Mouse (Mus musculus): ENCODE results near the gene Dgkz.

The Dgkz gene

DNA sequence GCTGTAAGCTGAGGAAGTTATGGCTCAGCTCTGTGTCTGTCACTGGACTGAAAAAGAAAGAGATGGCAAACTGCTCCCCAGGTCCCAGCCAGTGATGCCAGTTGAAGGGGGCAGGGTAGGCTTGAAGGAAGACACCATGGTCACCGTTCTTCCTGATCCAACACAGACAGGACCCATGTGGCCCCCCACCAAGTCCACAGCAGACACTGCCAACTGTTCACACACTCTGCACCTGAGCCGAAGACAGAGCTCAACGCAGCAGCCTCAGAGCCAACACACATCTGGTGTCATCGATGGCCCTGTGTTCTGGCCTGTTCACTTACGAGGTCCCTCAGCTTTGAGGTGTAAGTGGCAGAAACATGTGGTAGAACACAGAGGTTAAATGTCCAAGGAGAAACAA is 15.2 kb downstream of the Dgkz start:
- 56% methylated on average over 5 of the region's 5 CpGs for WGBS

DNA sequence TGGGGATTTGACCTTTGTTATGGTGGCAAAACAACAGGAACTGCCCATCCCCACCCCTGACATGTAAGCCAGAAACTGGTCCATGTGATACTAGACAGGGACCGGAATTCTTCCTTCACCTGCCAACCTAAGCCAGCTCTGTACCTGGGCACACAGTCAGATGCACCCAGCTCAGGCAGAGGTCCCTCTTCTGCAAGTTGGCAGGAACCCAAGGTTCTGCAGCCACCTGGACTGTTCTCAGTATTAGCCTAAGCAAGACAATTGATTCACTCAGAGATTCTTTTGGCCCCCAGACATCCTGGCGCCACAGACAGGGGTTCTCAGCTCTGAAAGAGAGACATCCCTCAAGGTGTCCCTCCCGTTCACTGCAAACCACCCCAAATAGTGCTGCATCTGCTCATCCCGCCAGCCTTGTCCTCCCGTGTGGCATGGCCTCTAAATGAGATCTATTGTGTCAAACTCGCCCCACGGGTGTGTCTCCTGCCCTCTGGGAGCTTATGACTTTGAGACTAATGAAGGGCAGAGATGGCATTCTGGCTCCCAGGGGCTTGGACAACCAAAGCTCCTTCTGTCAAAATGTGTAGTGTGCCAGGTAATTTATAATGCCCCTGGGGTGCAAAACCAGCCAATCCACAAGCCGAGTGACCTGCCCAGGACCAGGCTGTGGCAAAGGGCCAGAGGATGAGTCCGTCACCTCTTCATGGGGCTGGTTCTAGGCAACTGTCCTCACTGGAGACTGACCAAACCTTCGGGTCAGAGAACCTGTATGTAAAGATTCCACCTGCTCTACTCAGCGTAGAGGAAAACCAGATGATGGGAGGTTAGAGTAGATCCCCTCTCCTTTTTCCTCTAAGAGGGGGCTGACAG is 15.9 kb downstream of the Dgkz start:
- WGBS = 42% methylated on average over 11 of the region's 11 CpGs

GRCm38 (mm10) chr2:91958701-91959457 is 16.8 kb downstream of the Dgkz start:
- 45% methylated on average over 10 of the region's 10 CpGs for WGBS

- 64% methylated on average over 8 of the region's 8 CpGs for WGBS
These were observed 17.6 kb downstream of the Dgkz start for GRCm38 (mm10) chr2:91958049-91958448.

DNA sequence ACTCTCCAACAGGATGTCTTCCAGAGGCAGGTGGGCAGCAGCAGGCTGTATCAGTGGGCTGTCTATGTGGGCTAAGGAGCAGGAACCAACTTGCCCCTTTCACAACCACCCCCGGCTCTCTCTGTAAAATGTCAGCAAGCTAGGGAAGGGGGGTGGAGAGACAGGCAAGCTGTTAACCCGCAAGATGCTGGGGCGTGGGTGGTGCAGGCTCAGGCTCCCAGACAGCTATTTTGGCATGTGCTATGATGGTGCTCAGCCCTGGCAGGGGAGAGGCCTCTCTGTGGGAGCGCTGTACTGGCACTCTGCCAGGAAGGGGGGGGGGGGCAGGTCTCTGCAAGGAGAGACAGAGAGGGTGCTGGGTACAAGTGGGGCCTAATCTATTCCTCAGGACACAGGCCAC is 18.6 kb downstream of the Dgkz start:
- WGBS = 3% methylated on average over 4 of the region's 4 CpGs

- WGBS = 63% methylated on average over 6 of the region's 6 CpGs
These were observed 19.8 kb downstream of the Dgkz start for GRCm38 (mm10) chr2:91955875-91956274.

GRCm38 (mm10) chr2:91955121-91955591 is 20.5 kb downstream of the Dgkz start:
- 57% methylated on average over 4 of the region's 4 CpGs for WGBS

DNA sequence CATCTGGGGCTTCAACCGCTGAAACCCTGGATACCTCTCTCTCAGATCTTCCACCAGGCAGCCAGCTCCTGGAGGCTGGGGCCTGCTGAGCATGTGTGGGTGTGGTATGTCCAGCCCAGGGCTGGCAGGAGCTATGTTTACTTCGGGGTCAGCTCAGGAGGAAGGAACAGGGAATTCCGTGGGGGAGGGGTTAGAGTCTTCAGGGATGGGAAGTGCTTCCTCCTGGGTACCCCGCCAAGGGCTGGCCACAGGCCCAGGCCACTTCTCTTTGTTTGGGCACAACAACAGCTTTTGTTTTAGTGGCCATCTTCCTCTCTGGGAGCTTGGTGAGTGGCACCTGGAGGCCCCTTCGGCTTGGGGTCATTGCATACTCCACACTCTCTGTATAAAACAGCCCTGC is 21.8 kb downstream of the Dgkz start:
- WGBS = 16% methylated on average over 5 of the region's 5 CpGs

GRCm38 (mm10) chr2:91950275-91951085 is 25.2 kb downstream of the Dgkz start:
- 15% methylated on average over 15 of the region's 15 CpGs for WGBS

DNA sequence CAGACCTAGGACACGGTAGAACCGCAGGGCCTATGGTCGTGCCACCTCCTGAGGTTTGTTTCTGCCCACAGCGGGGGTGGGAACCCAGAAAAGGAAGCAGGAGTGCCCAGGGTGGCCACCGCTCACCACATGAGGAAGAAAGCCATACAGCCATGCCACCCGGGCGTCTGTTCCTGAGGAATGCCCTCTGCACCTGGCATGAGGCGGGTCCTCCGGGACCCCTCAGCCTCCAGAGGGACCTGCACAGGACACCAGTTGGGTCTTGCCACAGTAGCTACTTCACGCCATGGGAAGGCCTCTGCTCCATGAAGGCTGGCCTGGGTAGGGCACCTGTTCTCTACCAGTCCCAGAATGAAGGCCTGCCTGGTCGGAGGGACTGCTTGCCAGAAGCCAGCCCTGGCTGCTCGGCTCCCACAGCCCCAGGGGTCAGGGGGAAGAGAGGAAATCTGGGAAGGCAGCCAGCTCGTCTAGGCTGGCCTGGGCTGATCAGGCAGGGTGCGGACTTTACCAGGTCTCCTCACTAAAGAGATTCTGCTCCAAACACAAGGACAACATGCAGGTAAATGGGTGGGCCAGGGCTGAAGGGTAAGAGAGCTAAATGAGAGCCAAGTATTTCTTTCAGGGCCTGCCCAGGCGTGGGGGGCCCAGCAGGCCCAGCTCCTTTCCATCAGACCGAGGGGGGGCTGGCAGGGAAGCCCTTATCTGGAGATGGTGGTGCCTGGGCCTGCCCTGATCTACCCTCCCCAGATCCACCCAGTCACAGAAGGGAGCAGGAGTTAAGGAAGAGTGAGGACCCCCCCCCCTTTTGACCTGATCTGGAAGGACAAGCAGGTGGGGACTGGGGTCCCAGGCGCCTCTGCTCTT is 26.0 kb downstream of the Dgkz start:
- 43% methylated on average over 17 of the region's 17 CpGs for WGBS

DNA sequence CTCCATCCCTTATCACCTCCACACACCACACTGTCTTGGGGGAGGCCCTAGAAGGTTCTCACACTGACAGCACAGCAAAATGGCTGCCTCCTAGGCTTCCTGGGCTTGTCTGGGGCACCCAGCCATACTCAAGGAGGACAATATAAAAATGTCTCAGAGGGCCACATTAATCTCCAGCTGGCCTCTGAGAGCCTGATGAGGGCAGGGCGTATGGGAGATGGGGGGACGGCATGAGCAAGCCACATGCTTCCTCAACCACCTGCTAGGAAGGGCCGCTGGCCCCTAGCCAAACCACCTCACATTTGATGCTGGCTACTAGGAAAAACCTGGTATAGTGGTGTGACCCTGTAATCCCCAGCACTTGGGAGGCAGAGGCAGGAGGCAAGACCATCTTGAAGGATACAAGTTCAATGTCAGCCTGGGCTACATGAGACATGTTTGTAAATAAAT is 26.8 kb downstream of the Dgkz start:
- 63% methylated on average over 3 of the region's 3 CpGs for WGBS

DNA sequence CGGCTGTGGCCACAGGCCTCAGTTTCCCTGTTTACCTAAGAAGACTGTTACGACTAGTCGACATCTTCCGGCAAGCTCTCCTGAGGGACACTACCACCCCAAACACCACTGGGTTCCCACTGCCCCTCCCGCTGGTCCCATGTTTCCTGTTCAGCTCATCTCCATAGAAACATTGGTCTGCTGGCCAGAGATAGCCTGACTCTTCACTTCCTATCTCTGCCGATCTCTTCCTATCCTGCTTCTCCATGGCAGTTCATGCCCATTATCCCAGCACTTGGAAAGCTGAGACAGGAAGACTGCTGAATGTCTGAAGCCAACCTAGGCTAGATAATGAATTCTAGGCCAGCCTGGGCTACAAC is 27.5 kb downstream of the Dgkz start:
- 67% methylated on average over 6 of the region's 6 CpGs for WGBS

DNA sequence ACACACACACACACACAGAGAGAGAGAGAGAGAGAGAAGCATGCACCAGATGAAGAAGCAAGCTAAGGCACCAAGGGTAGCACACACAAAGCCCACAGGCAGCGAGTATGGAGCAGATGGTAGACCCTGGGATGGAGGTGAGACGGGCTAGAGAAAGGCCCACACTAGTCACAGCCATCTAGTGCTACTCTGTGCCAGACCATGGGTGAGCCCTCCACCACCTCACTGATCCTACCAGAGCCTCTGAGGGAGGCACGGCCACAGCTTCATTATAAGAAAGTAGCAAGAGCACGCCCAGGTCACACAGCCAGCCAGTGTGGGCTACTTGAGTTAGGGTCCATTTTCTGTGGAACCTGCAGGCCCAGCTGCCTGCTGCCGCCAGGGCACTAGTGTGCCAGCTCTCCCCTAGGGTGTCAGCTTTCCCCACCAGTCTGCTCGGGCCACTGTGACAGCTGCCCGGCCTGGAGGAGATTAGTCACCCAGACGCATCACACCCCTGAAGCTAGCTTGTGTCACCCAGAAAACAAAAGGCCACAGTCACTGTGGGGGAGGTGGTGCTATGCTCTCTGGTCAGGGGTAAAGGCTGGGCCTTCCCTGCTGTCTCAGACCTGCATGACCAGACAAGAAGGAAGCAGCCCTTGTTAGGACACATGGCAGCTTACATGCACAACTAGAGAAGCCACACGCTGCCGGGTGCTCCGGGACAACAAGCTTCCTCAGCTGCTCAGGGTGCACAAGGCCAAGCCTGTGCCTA is 28.1 kb downstream of the Dgkz start:
- WGBS = 35% methylated on average over 11 of the region's 11 CpGs

GRCm38 (mm10) chr2:91946836-91947235 is 28.8 kb downstream of the Dgkz start:
- 31% methylated on average over 6 of the region's 6 CpGs for WGBS

GRCm38 (mm10) chr2:91945483-91945882 is 30.2 kb downstream of the Dgkz start, which contains the start of gene Gm9821:
Gene Gm9821, plus strand, starts transcription at chr2:91945703.
- 84% methylated on average over 18 of the region's 18 CpGs for WGBS

GRCm38 (mm10) chr2:91944170-91944950 is 31.3 kb downstream of the Dgkz start:
- WGBS = 29% methylated on average over 13 of the region's 13 CpGs

DNA sequence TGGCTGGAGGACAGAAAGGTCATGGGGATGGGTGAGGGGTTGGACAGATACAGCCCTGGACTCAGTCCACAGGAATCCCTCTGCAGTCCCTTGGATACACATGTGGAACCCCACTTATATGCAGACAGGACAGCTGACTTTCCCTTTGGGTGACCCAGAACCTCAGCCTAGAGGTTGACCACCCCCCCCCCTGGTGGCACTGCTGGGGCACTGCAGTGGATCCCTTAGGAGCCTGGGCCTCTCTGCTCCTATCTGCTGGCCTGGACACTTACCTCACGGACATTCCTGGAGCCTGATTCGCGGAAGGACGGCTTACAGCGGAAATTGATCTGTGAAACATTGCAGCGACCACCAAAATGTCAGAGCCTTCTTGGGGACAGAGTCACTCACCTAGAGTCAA is 33.3 kb downstream of the Dgkz start:
- 86% methylated on average over 6 of the region's 6 CpGs for WGBS

- 73% methylated on average over 15 of the region's 15 CpGs for whole genome bisulfite sequencing
These were observed 36.2 kb downstream of the Dgkz start for GRCm38 (mm10) chr2:91939303-91939935.

- WGBS = 51% methylated on average over 7 of the region's 7 CpGs
These were observed 39.5 kb downstream of the Dgkz start for GRCm38 (mm10) chr2:91936154-91936553.

Data from cerebral cortex, adult 2 months (tissue).